Mouse (Mus musculus) heart, embryonic 13.5 days (tissue): ENCODE measurements around the gene Usp47. TPM values are rescaled to one million over a fixed set of nuclear protein-coding genes. Genes with fewer than 3 reads are reported as not detected.
"Not testable (repeated sequence)": the region's sequence is repeated elsewhere in the genome, so short reads cannot be mapped to it uniquely, and the experiment has no call there.

Experiments used
- ATAC-seq: fragments of 200-750 bp; cut with Nextera tagmentation; 2 replicates; pipeline ENCODE4 v1.8.0; 2017; ENCODE audit warnings: moderate TSS enrichment; ENCODE audit not compliant: insufficient number of reproducible peaks, low FRiP score, low TSS enrichment; ENCODE audit errors: extremely low read depth
- H3K27ac ChIP-seq: fragments of 300-500 bp; sonication (generic); replicated peaks from 2 replicates; pipeline ENCODE4 v1.5.1; 2015; ENCODE audit warnings: moderate library complexity, mild to moderate bottlenecking, inconsistent platforms
- H3K27me3 ChIP-seq: fragments of 300-500 bp; sonication (generic); replicated peaks from 2 replicates; pipeline ENCODE4 v1.6.1; 2015; ENCODE audit warnings: mild to moderate bottlenecking, inconsistent platforms
- H3K36me3 ChIP-seq: fragments of 300-500 bp; sonication (generic); 2 replicates; pipeline ENCODE4 v1.6.1; 2015; ENCODE audit warnings: mild to moderate bottlenecking, inconsistent platforms
- H3K4me1 ChIP-seq: fragments of 300-500 bp; sonication (generic); 2 replicates; pipeline ENCODE4 v1.6.1; 2015; ENCODE audit warnings: inconsistent platforms
- H3K4me2 ChIP-seq: fragments of 300-500 bp; sonication (generic); 2 replicates; pipeline ENCODE4 v1.6.1; 2015; ENCODE audit warnings: inconsistent platforms, mild to moderate bottlenecking, moderate library complexity
- H3K4me3 ChIP-seq: fragments of 300-500 bp; sonication (generic); 2 replicates; pipeline ENCODE4 v1.5.1; 2015; ENCODE audit warnings: moderate library complexity, mild to moderate bottlenecking, inconsistent platforms
- H3K9ac ChIP-seq: fragments of 300-500 bp; sonication (generic); 2 replicates; pipeline ENCODE4 v1.6.1; 2015; ENCODE audit warnings: inconsistent platforms, mild to moderate bottlenecking, moderate library complexity
- H3K9me3 ChIP-seq: fragments of 300-500 bp; sonication (generic); 2 replicates; pipeline ENCODE4 v1.6.1; 2016; ENCODE audit warnings: inconsistent platforms
- WGBS: fragments of 180-500 bp; shearing (Covaris S2); methylation state at CpG from one replicate; pipeline ENCODE4 v1.1.7; 2015; ENCODE audit warnings: mixed read lengths; 5-methylcytosine and 5-hydroxymethylcytosine counted together
- polyA plus RNA-seq: library from polyadenylated mRNA; unstranded; fragments of >200 nt; fragmentation: Nextera tagmentation; extraction: Ambion mirVana; gene quantifications from 2 replicates; pipeline ENCODE4 v1.2.1, GENCODE M21; 2015

Usp47 gene
- polyA plus RNA-seq, 1 experiment from 2014 or later = 57.4 TPM

DNA sequence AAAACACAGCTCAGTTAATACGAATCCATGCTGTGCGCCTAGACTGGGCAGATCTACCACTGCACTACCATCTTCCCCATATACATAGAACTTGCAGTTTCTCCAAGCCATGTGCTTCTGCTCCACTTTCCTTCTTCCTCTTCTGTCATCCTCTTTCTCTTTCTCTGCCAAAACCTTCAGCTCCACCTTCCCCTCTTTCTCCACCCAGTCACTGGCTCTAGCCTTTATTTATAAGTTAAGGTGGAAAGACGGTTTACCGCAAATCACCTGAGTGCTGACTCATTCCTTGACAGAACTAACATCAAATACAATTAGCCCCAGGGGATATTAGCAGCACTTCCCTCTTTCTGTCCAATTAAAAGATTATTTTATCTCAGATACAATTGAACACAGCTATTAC lies 71.6 kb downstream of the Usp47 start:
- not testable (repeated sequence) for H3K9me3 ChIP-seq, H3K4me1 ChIP-seq, H3K4me3 ChIP-seq, H3K9ac ChIP-seq, H3K27ac ChIP-seq, ATAC-seq, H3K27me3 ChIP-seq, H3K4me2 ChIP-seq
- peaks cover 98% of the 10 kb centered on the region for H3K36me3 ChIP-seq
- WGBS = 96% methylated on average over 4 of the region's 4 CpGs

DNA sequence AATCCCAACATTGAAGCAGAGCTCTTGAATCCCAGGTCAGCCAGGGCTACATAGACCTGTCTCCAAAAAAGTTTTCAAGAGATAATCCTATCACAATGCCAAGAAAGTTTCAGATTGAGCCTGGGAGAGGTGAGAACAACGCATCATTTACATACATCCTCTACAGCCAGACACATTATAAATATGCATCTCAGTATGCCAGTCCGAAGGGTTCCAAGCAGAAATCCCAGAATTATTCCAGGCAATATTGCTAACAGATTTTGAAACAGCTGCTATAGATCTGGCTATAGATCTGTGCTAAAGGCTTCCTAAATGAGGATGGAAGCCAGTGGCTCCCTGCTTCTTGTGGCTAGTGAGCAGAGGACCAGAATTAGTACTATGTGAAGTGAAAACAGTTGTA lies 77.6 kb downstream of the Usp47 start:
- no peak overlapping the region for H3K9ac ChIP-seq

DNA sequence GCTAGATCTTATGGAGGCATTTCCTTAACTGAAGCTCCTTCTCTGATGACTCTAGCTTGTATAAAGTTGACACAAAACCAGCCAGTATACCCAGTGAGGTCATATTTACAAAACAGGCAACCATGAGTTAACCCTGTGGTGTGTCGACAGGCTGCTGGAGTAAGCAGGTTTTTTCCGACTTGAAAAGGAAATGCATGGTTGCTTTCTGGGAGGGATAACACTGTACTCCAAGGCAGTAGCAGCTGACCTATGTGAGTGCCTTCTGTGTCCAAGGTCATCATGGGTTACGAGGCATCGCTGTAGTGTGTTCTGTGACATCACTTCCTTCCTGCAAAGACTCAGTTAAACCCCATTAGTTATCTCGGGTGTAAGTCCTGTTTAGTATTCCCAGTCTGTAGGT lies 79.6 kb downstream of the Usp47 start:
- 61% methylated on average over 5 of the region's 5 CpGs for WGBS
- no peak overlapping the region for H3K4me2 ChIP-seq
- peaks cover 96% of the 10 kb centered on the region for H3K36me3 ChIP-seq
- H3K27me3 ChIP-seq = no peaks in the 10 kb centered on the region
- H3K27ac ChIP-seq = no peak overlapping the region
- no peak overlapping the region for H3K4me3 ChIP-seq
- ATAC-seq = no peak
- H3K9me3 ChIP-seq = no peaks in the 10 kb centered on the region
- H3K4me1 ChIP-seq = no peaks in the 10 kb centered on the region; the same call in 1 of the 2 replicates
- H3K9ac ChIP-seq = no peak overlapping the region

More for the DNA sequence above, 77.6 kb downstream of the Usp47 start:
- no peak for ATAC-seq
- H3K27ac ChIP-seq = no peak overlapping the region
- no peaks in the 10 kb centered on the region for H3K9me3 ChIP-seq
- no peaks in the 10 kb centered on the region; the same call in 1 of the 2 replicates for H3K4me1 ChIP-seq
- H3K4me2 ChIP-seq = no peak overlapping the region
- no peak overlapping the region for H3K4me3 ChIP-seq
- H3K27me3 ChIP-seq = no peaks in the 10 kb centered on the region
- peaks cover 96% of the 10 kb centered on the region for H3K36me3 ChIP-seq
- WGBS = 92% methylated on average over 2 of the region's 2 CpGs

DNA sequence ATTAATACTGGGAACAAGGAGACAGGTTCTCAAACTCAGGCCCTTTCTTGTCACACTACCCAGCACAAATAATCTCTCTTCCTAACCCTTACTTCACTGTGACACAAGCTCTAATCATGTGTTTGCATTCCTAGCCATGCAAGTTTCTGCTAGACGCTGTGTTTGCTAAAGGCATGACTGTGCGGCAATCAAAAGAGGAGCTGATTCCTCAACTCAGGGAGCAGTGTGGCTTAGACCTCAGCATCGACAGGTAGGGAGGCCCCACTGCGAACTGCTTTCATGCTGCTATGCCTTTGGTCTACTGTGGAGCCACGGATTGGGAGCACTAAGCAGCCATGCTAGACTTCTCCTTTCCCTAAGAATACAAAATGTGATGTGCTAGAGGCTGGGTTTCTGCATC lies 80.5 kb downstream of the Usp47 start:
- Histone ChIP-seq H3K4me3 (no peak overlapping the region), H3K27me3 (no peaks in the 10 kb centered on the region), H3K9me3 (no peaks in the 10 kb centered on the region), H3K4me2 (no peak overlapping the region), H3K27ac (no peak overlapping the region), H3K36me3 (peaks cover 96% of the 10 kb centered on the region), H3K4me1 (no peaks in the 10 kb centered on the region; the same call in 1 of the 2 replicates), H3K9ac (no peak overlapping the region)
- ATAC-seq = no peak
- 80% methylated on average over 5 of the region's 5 CpGs for WGBS

DNA sequence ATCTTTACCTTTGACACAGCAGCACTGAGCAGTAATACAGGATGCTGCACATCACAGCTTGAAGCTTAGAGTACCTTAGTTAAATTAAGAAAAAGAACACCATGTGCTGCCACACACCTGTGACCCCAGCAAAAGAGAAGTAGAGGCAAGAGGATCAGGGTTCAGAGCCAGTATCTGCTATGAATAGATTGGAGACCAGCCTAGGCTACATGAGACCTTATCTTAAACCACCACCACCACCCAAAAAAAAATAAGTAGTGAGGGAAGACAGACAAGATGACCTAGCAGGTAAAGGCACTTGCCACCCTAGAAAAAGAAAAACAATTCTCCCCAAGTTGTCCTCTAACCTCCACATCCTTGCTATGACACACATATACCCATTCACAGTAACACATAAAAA lies 85.5 kb downstream of the Usp47 start:
- H3K36me3 ChIP-seq = peaks cover 95% of the 10 kb centered on the region
- no peak overlapping the region for H3K4me2 ChIP-seq

DNA sequence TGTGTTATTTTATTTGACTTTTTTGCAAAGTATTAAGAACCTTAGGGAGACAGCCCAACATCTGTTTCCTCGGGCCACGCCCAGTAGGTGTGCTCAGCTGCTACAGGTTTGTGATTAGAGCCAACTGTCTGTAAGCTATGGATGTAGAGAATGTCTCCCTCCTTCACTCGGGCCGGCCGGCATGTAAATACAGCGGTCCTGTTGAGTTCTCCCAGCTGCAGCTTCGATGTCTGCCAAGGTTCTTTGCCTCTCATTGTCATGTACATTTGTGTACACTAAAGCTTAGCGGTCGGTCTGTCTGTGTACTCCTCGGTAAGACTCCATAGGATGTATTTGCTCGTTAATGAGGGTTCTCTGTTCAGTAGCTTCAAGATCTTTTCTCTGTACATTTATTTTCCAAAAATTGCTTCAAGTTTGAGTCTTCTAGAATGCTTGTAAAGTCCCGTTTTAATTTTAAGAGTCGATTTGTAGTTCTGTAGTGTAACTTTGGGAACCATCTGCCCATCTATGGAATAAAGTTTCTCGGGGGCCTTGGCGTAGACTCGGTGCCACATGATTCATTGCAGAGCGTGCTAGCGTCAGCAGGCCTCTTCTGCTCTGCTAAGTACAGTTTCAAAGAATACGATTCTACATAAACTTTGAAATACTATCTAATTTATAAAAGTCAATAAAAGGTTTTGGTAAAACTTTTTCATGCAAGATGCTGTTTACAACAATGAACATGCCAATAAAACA lies 87.5 kb downstream of the Usp47 start:
- Histone ChIP-seq H3K4me1 (0 out of 2 replicates have a peak, but pooled peaks cover 3% of the 10 kb centered on the region), H3K4me3 (no peak overlapping the region), H3K9ac (no peak overlapping the region), H3K9me3 (no peaks in the 10 kb centered on the region), H3K27me3 (no peaks in the 10 kb centered on the region), H3K27ac (no peak overlapping the region), H3K4me2 (no peak overlapping the region), H3K36me3 (peaks cover 84% of the 10 kb centered on the region)
- WGBS = 88% methylated on average over 19 of the region's 19 CpGs
- ATAC-seq = no peak

More for the DNA sequence above, 85.5 kb downstream of the Usp47 start:
- no peak overlapping the region for H3K27ac ChIP-seq
- no peaks in the 10 kb centered on the region for H3K27me3 ChIP-seq
- H3K9me3 ChIP-seq = no peaks in the 10 kb centered on the region
- 0 out of 2 replicates have a peak, but pooled peaks cover 3% of the 10 kb centered on the region for H3K4me1 ChIP-seq
- no peak overlapping the region for H3K9ac ChIP-seq
- H3K4me3 ChIP-seq = no peak overlapping the region
- no peak for ATAC-seq

DNA sequence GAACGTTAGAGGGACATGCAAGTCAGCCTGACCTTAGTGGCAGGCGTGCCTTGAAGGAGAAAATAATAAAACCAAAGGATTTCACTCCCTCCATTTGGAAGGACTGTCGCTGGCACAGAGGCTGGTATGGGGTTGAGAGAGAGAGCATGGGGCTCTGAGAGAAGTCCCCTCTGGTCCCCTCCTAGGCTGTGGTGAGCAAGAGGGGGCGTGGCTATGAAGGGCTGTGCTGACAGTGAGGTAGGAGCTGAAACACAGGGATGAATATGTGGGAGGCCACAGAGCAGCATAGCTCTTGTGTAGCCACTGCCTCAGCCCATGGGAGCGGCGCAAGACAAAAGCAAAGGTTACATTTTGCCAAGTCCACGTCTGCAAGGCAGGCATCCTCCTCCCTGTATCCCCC lies 94.2 kb downstream of the Usp47 start:
- Histone ChIP-seq H3K36me3 (peaks cover 57% of the 10 kb centered on the region), H3K9ac (no peak overlapping the region), H3K4me3 (no peak overlapping the region), H3K4me2 (no peak overlapping the region), H3K27me3 (no peaks in the 10 kb centered on the region), H3K27ac (no peak overlapping the region), H3K9me3 (no peaks in the 10 kb centered on the region), H3K4me1 (peaks cover 15% of the 10 kb centered on the region)
- 74% methylated on average over 7 of the region's 7 CpGs for WGBS
- no peak for ATAC-seq

DNA sequence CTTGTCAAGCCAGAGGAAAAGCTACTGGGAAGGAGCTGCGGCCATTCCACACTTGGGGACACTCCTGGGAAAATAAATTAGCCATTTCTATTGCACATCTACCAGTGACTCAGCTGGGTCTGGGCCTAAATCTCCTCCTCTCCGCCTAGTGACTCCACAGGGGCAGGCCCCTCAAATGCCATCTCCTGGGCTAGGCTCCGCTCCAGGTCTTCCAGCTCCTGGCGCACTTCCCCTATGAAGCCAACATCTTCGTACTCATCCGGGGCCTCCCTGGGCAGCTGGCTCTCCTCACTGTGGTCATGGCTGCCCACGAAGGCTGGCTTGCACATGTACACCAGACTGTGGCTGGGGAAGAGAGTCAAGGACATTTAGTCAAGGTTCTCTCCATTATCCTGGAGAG lies 94.8 kb downstream of the Usp47 start:
- no peak overlapping the region for H3K9ac ChIP-seq
- no peak overlapping the region for H3K4me3 ChIP-seq
- peaks cover 51% of the 10 kb centered on the region for H3K36me3 ChIP-seq
- peaks cover 21% of the 10 kb centered on the region for H3K4me1 ChIP-seq
- 88% methylated on average over 7 of the region's 7 CpGs for WGBS
- H3K4me2 ChIP-seq = no peak overlapping the region
- H3K27me3 ChIP-seq = no peaks in the 10 kb centered on the region
- no peak for ATAC-seq
- H3K27ac ChIP-seq = no peak overlapping the region
- H3K9me3 ChIP-seq = no peaks in the 10 kb centered on the region

DNA sequence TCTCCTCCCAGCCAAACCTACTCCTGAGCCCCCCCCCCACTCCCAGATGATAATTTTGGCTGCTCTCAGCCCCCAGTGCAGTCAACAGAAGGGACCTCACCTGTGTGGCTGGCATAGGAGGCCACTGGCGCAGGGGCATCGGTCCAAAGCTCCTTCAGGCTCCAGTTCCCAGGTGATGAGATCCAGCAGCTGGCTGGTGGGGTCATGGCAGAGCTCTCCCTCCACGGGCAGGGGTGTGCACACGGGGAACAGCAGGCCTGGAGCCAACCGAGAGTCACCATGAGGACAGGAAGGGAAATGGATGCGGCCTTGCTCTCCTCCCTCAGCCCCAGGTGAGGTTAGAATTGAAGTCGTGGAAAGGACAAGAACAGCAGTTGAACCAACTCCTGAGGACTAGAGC lies 95.9 kb downstream of the Usp47 start:
- peaks cover 42% of the 10 kb centered on the region for H3K36me3 ChIP-seq
- H3K9ac ChIP-seq = no peak overlapping the region
- H3K4me2 ChIP-seq = no peak overlapping the region
- peaks cover 25% of the 10 kb centered on the region for H3K4me1 ChIP-seq
- H3K4me3 ChIP-seq = no peak overlapping the region
- no peak for ATAC-seq
- no peaks in the 10 kb centered on the region for H3K9me3 ChIP-seq
- WGBS = 77% methylated on average over 7 of the region's 7 CpGs
- no peak overlapping the region for H3K27ac ChIP-seq
- H3K27me3 ChIP-seq = no peaks in the 10 kb centered on the region

DNA sequence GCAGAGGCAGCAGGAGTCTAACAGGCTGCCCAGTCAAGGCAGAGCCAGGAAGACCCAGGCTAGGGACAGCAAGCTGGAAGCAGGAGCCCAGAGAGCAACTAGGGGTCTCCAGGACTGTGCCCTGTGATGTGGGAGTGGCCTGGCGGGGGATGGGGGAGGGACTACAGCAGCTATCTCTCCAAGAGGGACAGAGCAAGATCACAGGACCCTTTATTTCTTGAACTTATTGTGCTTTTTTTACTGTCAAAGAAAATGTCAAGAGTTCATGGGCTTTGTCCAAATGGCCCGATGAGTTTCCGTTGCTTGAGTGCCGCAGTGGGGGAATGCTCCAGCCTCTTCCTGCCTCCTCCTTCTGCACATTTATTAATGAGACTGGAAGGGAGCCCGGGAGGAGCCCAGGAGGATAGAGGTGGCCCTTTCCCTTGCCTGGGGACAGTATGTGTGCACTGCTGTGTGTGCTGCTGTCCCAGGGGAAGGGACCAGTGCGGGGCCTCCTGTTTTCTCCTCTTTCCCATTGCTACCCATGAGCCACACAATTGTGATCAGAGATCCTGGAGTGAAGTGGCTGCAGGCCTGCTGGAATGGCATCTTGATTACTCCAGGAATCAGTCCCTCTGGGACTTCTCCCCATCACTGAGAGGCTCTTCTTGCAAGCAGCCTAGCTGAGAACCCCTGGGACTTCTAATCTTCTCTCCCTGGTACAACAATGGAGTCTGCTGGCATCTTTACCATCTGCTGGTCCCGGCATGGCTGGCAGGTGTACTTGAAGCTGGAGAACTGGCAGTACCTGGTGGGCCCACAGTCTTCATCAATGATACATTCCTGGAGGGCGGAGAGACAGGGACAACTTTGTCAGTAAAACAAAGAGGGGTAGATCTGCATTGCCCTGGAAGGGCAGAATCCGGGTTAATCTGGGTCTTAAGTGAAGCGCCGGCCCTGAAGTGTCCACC lies 97.8 kb downstream of the Usp47 start:
- H3K36me3 ChIP-seq = peaks cover 36% of the 10 kb centered on the region
- 0 out of 2 replicates have a peak overlapping the region, but pooled peaks have one; percentile 3 for H3K27ac ChIP-seq
- H3K4me1 ChIP-seq = peaks cover 38% of the 10 kb centered on the region
- H3K4me2 ChIP-seq = no peak overlapping the region
- no peak for ATAC-seq
- H3K27me3 ChIP-seq = no peaks in the 10 kb centered on the region
- no peaks in the 10 kb centered on the region for H3K9me3 ChIP-seq
- WGBS = 61% methylated on average over 11 of the region's 11 CpGs
- no peak overlapping the region for H3K9ac ChIP-seq
- no peak overlapping the region for H3K4me3 ChIP-seq

DNA sequence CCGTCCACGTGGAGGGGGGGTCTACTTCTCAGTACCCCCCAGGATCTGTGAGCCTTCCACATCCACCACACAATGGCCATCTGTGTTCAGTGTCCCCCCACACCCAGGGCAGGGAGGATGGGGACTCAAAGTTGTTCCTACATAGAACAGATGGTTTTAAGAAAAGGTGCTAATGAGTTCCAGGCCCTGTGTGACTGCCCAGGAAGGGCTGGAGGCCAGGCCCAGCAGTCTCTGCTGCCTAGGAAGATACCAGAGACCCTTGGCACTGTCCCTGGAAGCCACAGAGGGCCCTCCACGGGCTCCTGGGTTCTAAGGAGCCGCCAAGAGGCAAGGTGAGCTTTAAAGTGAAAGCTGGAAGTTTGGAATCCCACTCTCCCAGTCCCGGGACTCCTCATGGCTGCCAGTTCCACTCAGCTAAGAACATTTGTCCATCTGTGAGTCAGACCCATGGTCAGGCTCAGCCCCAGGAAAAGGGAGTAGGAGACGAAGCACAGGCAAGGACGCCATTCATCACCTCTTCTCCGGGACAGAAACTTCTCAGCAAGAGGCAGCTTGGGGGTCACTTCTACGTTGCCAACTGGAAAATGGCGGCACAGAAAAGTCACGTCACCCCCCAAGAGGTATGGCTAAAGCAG lies 98.7 kb downstream of the Usp47 start:
- Histone ChIP-seq H3K27ac (peak overlapping the region; percentile 24; the same call in 1 of the 2 replicates), H3K9me3 (no peaks in the 10 kb centered on the region), H3K36me3 (peaks cover 28% of the 10 kb centered on the region), H3K4me3 (no peak overlapping the region), H3K9ac (no peak overlapping the region), H3K27me3 (no peaks in the 10 kb centered on the region), H3K4me1 (peaks cover 46% of the 10 kb centered on the region), H3K4me2 (no peak overlapping the region)
- no peak for ATAC-seq
- 57% methylated on average over 11 of the region's 11 CpGs for WGBS
